Mouse (Mus musculus): ENCODE results near the gene Gm44973.

GRCm38 (mm10) chr7:5080815-5081214 is 65.5 kb downstream of the Gm44973 start:
- no peak for TF ChIP-seq CTCF (IDR thresholded peaks at IDR 0.05; ENCODE audit: low read depth)
- TF ChIP-seq EP300 (IDR thresholded peaks at IDR 0.05; ENCODE audit: low read depth) = no peak
